Comparison of ENCODE assay signal across 11 mouse cellular contexts in genomic region chr11:114934144-114934543, GRCm38 (mm10). TPM values are rescaled to one million over a fixed set of nuclear protein-coding genes. Genes with fewer than 3 reads are reported as not detected.
DNase-seq lines count a peak whose midpoint lies in the region; ATAC-seq lines count a peak whose summit lies in the region.
"Had no signal": no experiment of that assay in that cellular context is flagged by ENCODE, and none has a peak within 500 bp of the region (broad histone marks: within the 10 kb centered on the region; RNA-seq: fewer than 3 reads in every experiment).

Gene Cd300lb (minus strand): TSS chr11:114934386.

- H3K9ac ChIP-seq in midbrain, embryonic 16.5 days (ENCODE audit: low read depth, low read length), result no peak within 1 kb of the TSS
- H3K9ac ChIP-seq: hindbrain, embryonic 14.5 days; limb, embryonic 15.5 days had no signal

- H3K9me3 ChIP-seq in midbrain, embryonic 16.5 days (replicated peaks; ENCODE audit: control insufficient read depth, low read length, poor library complexity, severe bottlenecking), result no peaks in the 10 kb centered on the region
- H3K9me3 ChIP-seq: limb, embryonic 15.5 days had no signal

- DNase-seq in cerebellum, postnatal 25 days, result peak; percentile 35 to 39
- no peak for DNase-seq in cerebellum, adult 11 months
- DNase-seq in 416B (ENCODE audit: low read depth) (peak; percentile 83), adipocyte (ENCODE audit: low spot score) (peak; percentile 7)
- no peak for DNase-seq in kidney, postnatal 14 days
- DNase-seq: kidney, adult 18-20 months had no signal

- no peaks in the 10 kb centered on the region for H3K36me3 ChIP-seq in midbrain, embryonic 16.5 days (ENCODE audit: control insufficient read depth, insufficient read depth, low read length)
- H3K36me3 ChIP-seq: limb, embryonic 15.5 days had no signal

- 64% methylated on average over 6 of the region's 6 CpGs for WGBS in midbrain, embryonic 16.5 days

- H3K4me2 ChIP-seq in midbrain, embryonic 16.5 days (ENCODE audit: low read length), result no peak within 1 kb of the TSS
- H3K4me2 ChIP-seq: hindbrain, embryonic 14.5 days; limb, embryonic 15.5 days had no signal

- no peaks in the 10 kb centered on the region for H3K4me1 ChIP-seq in midbrain, embryonic 16.5 days (ENCODE audit: control insufficient read depth, insufficient read depth, low read length)
- H3K4me1 ChIP-seq: limb, embryonic 15.5 days had no signal

- H3K27ac ChIP-seq in midbrain, embryonic 16.5 days (ENCODE audit: low read length), result no peak within 1 kb of the TSS
- H3K27ac ChIP-seq: hindbrain, embryonic 14.5 days; limb, embryonic 15.5 days had no signal

- no peak within 1 kb of the TSS for H3K4me3 ChIP-seq in midbrain, embryonic 16.5 days (ENCODE audit: low read depth, low read length)
- H3K4me3 ChIP-seq: limb, embryonic 15.5 days had no signal

- peak; percentile 55 for ATAC-seq in megakaryocyte, adult 5-6 weeks (ENCODE audit: poor library complexity, severe bottlenecking)
- ATAC-seq in midbrain, embryonic 16.5 days, result no peak

- no peaks in the 10 kb centered on the region for H3K27me3 ChIP-seq in midbrain, embryonic 16.5 days (ENCODE audit: control insufficient read depth, insufficient read depth, low read depth, low read length)
- H3K27me3 ChIP-seq: limb, embryonic 15.5 days had no signal

RNA-seq across cellular contexts. Expression of gene Cd300lb, which starts in this region (rescaled TPM):
- total RNA-seq in megakaryocyte, adult 5-6 weeks (2015), result 107 TPM in 2 replicates
- total RNA-seq in megakaryocyte, adult 5-6 weeks (2017), result 82.9 and 97.3 TPM in 2 replicates
- 0.07 TPM in 1 of 2 replicates, not detected in the other for polyA plus RNA-seq in midbrain, embryonic 16.5 days (2015; fragmentation: Nextera tagmentation; extraction: Ambion mirVana)
- total RNA-seq: left cerebral cortex, adult 8-10 months had no signal

Comparison
In these comparisons a context has a peak if more than half of its experiments do, and no peak if none do; other contexts are left out.
1. DNase-seq: peak in cerebellum, postnatal 25 days (2 of 2), 416B (single experiment) and adipocyte (single experiment); none in cerebellum, adult 11 months (single experiment) and kidney, postnatal 14 days (single experiment).